Mouse (Mus musculus) adrenal gland, postnatal 10 days (tissue): ENCODE measurements around the gene Plaur. TPM values are rescaled to one million over a fixed set of nuclear protein-coding genes. Genes with fewer than 3 reads are reported as not detected.

Source experiments
- DNase-seq: peaks from one replicate; pipeline ENCODE4 v3.0.0; 2021; ENCODE audit warnings: mixed read lengths
- long read RNA-seq, 2 experiments: library from polyadenylated mRNA; stranded (forward); transcript quantifications; one replicate each; pipeline ENCODE4 v2.0.0; 2021
- total RNA-seq, 2 experiments: library from RNA; stranded (reverse); gene quantifications; 2 replicates each; pipeline ENCODE4 v1.2.3; 2021

Gene Plaur
- total RNA-seq, result 1 to 10 TPM; 6.7 to 9.4 TPM
- long read RNA-seq, experiment 1, transcript Plaur-201 (7 exons, 1,506 nt), result major isoform, 10 of 11 reads
- long read RNA-seq, experiment 1, partial matches to known transcripts, result 0 of 11 reads
- long read RNA-seq, experiment 1, other reads (novel, unspliced or antisense), result 1 of 11 reads
- long read RNA-seq, experiment 2, partial matches to known transcripts, result 2 of 6 reads
- long read RNA-seq, experiment 2, other reads (novel, unspliced or antisense), result 1 of 6 reads

DNA sequence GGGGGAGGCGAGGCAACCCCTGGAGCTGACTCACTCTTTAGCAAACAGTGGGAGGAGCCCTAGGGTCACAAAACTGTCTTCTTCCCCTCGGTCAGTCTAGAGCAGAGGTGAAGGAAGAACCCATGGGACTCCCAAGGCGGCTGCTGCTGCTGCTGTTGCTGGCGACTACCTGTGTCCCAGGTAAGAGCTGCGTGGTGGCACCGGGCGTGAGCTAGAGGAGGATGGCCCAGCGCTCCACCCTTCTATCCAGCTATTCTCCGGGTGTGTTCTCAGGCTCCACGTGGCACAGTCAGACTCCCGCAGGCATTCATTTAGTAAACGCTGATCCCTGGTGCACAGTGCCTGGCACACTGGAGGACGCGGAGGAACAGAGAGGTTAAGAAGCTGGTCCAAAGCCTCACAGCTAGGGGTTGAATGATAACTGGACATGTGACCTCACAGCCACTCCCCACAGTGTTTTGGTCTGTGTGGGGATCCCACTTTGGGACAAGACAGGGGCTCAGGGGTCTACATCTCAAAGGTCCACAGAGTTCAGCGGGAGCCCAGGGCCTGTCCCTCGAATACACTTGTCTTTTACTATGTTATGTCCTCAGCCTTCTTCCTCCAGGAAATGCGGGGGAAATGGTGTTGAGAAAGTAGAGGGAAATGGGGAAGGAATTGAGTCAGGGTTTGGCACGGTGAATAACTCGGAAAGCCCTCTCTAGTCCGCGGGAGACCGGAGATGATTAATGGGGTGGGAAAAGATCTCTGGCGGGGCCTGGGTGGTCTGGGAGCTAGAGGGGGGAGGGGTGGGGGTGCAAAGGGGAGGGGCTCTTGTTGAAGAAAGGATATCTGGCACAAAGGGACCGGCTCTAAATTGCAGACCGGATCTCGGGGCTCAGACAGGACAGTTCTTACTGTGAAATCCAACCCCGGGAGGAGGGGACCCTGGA, at the start of gene Plaur:
Gene Plaur, plus strand, starts transcription at position 97 of the 932 bp plus-strand sequence.
- peak; percentile 42 for DNase-seq

DNA sequence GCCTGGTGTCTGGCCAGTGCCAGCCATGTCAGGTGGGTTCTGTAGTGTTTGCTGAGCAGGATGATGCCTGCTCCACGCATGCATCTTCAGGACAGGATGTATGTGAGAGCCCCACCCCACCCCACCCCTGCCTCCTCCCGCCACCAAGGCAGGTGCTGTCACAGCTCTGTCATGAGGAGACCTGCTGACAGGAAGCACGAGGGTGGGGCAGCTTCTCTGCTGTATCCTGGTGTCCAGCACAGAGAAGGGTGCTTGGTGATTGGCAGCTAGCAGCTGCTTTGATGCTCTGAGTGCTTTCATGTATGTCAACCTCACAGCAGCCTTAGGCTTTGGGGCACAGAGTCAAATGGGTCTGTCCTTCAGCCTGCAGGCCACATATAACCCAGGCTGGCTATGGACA, 48.7 kb upstream of the Plaur start:
- DNase-seq, result no peak

DNA sequence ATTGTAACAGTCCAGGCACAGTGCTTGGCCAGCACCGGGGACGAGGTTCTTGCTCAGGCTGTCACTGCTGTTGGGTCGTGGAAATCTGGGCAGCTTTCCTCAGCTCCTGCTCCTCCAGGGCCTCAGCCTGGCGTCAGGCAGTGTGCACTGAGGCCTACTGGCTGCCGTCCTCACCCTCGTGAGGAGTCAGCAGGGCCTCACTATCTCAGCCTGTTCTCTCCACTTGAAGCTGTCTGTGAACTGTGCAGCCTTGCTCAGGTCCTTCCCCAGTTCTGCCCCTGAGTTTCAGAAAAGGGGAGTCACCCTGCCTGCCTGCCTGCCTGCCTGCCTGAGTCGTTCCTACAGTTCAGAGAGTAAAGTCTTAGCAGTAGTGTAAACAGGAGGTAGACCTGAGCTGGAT, 47.0 kb upstream of the Plaur start:
- DNase-seq, result no peak

DNA sequence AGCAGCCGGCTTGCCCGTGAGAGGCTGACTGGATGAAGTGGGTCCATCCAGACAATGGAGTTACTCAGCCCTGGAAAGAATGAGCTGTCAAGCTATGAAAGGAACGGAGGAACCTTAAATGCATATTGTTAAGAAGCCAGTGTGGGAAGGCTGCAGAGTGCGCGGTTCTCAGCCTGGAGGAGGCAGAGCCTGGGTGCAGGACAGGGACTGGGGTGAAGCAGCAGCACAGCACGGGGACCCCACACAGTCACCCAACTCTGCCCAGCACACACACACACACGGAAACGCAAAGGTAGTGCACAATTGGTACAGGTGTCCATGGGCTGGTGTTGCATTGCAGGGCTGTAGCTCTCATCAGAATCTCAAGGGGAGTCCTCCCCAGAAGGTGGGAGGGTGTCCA, 42.7 kb upstream of the Plaur start:
- DNase-seq, result no peak

DNA sequence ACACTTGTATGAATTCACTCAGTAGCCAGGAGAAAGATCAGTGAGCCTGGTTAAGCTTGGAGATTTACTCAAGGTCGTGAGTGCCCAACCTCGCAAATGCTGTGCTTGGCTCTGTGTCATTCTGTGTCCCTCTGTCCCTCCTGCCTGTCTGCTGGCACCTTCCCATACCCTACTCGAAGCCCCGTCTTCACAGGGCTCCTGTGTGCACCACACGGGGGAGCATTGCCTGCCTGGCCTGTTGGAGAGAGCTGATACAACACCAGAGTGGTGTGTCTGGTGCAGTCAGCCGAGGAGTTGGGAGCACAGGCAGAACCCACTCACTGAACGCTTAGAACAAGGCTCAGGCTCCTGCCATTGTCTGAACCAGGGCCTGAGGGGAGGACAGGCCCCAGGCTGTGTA, 40.6 kb upstream of the Plaur start:
- no peak for DNase-seq

DNA sequence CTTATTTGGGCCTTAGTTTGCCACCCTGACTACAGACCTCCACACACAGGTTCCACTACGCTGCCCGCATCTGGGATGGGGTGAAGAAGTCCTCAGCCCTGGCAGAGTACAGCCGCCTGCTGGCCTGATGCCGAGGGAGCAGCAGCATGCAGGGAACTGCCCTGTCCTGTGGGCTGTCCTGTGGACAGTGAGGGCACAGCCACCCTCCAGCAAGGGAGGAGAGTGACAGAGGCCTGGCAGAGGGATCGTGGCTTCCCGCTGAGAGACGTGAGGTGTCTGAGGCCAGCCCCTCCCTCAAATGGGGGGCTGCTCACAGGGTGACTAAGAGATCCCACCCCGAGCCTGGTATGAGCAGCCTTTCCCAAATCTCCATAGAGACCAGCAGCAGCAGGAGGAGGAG, 40.0 kb upstream of the Plaur start:
- no peak for DNase-seq

DNA sequence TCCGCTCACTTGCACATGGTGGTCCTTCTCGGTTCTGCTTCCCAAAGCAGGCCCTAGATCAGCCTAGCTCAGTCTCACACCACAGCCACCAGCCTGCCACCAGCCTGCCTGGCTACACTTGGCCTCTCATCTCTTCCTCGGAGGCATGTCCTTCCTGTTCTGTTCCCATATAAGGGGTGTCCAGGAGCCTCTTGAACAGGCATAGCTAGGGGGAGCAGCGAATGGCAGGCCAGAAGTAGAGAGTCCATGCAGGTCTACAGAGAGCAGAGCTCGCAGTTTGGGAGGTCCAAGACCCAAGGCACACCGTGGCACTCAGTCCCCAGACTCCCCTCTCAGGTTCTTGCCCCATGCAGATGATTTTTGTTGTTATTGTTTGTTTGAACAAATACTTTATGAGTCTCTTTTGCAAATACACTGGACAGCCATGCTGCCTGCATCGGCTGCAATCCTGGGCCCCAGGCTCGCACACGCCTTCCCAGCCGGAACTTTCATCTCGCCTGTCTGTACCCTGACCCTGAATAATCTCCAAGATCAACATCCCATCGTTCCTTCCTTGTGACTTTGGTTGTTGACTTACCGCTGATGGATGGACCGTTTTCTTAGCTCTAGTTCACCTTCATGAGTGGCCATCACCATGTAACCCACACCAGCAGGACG, 39.0 kb upstream of the Plaur start:
- DNase-seq, result no peak

DNA sequence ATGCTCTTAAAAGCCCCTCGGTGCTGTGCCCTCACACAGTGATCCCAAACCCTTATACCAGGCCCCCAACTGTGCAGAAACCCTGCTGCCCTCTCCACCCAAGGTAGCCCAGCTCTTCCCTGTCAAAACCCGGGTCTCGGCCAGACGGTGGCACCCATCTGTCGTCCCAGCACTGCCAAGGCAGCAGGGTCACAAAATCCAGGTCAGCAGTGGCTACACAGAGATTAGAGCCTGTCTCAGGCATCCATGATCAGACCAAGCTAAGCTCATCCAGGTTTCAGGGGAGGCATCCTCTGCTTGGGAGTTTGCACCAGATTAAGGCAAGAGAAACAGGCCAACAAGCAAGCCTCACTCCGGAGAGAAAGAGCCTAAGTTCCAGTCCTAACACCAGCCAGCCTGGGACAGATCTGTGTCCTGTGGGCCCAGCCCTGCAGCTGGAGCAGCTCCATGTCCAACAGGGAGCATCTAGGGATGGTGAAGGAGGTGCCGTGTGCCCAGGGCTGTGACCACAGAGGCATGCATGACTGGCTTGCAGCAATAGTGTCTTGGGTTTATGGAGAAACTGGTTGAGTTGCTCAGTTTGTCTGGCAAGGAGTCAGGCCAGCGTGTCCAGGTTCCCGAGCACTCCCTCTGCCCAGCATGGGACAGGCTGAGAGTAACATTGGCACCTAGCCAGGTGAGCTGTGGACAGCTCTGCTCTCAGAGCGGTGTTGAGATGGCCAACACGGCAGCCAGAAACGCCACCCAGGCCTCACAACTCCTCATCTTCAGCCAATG, 38.1 kb upstream of the Plaur start:
- peak; percentile 64 for DNase-seq

DNA sequence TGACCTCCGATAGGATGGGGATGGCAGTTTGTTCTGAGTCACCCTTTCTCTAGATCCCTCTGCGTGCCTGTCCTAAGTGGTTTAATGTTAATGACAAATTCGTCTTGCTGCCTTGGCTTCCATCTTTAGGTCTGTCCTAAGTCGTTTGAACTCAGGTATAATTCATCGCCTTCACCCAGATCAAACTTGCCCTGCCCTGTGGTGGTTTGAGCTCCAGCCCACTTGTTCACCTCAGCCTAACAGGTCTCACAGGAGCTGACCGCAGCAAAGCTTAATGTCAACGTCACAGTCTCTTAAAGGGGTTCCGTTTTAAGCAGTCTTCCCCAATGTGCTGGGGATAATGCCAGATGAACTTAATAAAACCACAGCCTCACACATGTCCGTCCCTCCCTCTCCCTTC, 36.4 kb upstream of the Plaur start:
- DNase-seq, result no peak

DNA sequence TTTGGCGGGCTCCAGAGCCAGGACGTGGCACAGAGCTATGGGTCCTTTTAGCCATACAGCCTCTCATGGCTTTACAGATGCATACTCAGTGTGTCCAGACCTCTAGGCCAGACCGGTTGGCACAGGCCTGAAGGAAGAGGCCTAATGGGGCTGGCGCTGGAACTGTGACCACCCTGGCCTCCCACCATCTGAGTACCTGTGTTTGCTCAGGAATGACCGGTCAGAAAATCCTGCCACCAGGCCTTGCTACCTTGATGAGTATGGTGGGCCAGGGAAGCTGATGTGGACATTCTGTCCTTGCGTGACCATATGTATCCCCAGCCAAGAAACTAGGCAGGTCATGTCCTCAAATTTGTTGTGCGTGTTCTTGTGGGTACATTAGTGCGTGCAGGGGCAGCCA, 35.1 kb upstream of the Plaur start:
- no peak for DNase-seq

DNA sequence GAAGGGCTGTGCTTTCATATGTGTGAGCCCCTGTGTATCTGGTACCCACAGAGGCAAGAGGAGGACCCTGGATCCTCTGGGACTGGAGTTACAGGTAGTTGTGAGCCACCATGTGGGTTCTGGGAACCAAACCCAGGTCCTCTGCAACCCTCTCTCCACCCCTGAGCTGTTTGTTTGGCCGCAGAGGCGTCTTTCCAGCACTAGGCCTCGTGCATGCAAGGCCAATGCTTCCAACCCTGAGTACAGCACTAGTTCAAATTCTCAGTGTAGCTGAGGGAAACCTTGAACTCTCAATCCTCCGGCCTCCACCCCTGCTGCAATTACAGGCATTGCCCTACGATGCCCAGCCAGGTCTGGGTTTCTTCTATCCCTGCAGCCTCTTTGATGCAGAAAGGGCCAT, 33.6 kb upstream of the Plaur start:
- DNase-seq, result no peak

DNA sequence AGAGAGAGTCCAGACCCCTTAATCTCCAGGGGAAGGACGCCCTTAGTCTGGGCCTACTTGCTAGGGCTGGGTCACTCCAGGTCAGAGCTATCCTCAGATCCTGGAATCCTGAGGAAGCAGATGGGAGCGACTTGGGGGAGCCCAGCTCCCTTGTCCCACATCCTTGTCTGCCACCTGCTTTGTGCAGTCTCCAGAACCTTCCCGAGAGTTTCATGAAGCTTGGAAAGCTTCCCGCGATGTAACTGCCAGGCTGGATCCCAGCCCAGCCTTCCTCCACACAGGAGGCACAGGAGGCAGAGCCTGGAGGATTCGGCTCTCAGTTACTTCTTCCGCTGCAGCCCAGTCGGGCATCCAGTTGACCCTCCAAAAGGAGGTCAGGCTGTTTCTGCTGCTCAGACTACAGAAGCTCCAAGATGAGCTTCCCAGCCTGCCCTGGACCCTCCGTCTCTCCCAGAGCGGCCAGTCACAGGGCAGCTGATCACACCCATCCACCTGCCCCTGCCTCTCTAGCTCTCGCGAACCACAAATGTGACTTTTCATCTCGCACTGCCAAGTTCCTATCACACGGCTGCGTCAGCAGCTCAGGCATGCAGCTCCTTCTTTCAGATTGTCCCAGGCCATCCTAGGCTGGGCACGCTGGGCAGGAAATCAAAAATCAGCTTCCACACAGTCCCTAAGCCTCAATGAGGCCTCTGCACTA, 32.7 kb upstream of the Plaur start:
- peak; percentile 34 for DNase-seq

DNA sequence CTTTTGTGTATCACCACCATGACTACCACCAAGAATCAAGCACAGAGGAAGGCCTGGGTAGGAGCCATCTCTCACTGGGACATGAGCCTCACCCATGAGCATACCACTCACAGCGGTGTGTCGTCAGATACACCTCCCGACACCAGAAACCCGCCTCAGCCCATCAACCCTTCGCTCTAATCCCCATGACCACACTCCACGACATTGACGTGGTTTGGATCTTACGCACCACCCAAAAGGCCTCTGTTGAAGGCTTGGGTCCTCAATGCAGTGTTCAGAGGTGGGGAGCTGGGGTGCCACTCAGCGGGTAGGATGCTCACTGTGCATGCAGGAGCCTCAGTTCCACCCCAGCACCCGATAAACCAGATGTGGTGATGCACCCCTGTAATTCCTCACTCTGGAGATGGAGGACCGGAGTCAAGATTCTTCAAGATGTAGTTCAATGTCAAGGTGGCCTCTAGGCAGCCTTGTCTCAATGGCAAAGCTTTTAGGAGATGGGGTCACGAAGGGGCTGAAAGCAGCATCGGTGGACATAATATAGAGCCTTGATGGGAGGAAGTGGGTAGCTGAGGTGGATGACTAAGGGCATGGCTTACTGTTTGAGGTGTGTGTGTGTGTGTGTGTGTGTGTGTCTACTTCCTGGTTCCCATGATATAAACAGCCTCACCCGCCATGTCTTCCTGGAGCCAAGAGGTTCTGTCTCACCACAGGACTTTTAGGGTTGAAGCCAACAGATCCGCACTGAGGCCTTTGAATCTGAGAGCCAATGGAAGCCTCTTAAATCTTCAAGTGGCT, 31.5 kb upstream of the Plaur start:
- no peak for DNase-seq

DNA sequence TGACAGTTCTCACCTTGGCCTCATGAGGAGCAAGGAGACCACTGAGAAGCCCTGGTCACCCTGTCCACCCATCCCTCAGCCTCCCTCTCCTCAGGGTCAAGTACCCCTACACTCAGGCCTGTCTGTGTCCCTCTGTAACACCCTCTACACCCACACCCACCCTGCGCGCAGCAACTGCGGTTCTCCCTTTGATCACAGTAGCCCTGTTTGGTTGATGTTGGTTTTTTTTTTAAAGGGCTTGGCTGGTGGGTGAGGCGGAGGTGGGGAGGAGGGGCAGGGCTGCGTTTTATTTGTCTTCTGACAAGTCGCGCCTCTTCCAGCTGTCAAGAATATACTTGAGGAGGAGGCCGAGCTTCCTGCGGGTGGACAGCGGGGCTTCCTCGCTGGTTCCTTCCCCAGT, 30.6 kb upstream of the Plaur start:
- DNase-seq, result no peak

DNA sequence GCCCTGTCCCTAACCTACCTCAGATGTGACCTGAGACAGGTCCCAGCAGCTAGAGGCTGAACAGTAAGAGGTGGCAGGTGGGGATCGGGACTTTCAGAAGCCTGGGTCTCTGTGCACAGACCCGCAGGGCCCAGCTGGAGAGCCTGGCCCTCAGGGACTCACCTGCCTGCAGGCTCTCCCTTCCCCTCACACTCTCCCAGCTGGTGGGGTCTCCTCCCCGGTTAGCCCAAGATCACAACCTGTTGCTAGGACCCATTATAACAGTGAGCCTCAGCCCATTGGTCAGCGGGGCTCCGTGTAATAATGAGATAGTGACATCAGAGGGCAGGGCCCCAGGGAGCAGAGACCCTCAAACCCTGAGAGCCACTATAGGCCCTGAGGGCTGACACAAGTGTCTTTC, 27.0 kb upstream of the Plaur start:
- DNase-seq, result no peak

DNA sequence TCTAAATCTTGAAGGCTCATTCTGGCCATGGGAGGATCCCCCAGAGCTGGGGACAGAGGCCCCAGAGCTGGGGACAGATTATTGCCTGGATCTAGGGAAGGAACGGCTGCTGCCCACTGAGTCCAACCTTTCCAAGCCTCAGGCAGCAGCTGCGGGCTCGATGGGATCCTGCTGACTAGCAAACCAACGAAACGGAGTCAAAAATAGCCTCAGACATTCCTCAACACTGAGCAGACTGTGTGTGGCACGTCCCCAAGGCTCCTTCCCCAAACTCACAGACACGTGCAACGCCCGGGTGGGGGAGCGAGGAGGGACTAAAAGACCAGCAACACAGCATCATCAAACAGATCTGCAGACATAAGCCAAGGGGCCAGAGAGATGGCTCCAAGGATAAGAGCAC, 24.3 kb upstream of the Plaur start:
- no peak for DNase-seq

DNA sequence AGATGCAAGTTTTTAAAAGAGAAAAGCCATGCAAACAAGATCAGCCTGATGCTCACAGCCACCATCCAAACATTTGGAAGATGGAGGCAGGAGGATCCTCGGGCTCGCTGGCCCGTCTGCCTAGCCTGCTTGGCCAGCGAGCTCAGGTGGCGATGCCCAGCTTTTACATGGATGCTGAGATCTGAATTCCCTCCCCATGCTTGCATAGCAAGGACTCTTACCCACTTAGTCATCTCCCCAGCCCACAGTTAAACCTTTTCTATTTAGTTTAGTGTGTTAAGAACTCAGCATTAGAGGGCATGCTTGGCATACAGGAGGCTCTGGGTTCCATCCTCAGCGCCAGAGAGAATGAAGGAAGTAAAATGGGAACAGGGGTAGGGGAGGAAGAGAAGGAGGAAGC, 23.1 kb upstream of the Plaur start:
- DNase-seq, result no peak

DNA sequence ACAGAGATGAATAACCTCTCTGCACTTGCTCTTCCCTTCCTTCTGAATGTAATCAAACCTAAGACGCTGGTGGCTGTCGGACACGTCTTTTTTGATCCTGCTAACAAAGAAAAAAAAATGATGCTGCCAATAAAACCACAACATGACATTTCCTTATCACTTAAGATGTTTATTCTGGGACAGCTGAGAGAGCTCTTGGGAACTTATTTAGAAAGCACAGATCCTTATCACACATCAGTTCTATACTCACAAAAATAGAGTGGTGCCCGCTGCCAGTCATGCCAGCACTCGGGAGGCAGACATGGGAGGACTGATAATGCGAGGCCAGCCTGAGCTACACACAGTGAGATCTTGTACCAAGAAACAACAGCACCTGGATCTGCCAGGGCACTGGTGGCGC, 22.4 kb upstream of the Plaur start:
- DNase-seq, result no peak

DNA sequence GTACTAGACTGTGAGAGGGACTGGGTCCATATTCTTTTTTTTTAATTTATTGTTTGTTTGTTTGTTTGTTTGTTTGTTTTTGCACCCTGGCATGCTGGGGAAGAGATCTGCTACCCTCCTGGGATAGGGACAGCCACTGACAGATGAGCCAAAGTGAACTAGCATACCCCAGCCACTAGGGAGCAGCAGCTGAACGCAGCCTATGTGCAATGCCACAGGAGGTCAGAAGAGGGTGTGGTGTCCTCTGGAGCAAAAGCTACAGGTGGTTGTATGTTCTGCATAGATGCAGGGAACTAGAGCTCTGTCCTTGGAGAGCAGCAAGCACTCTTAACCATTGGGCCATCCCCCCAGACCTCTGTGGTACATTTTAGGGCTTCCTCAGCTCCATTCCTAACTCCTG, 20.5 kb upstream of the Plaur start:
- peak; percentile 80 for DNase-seq

DNA sequence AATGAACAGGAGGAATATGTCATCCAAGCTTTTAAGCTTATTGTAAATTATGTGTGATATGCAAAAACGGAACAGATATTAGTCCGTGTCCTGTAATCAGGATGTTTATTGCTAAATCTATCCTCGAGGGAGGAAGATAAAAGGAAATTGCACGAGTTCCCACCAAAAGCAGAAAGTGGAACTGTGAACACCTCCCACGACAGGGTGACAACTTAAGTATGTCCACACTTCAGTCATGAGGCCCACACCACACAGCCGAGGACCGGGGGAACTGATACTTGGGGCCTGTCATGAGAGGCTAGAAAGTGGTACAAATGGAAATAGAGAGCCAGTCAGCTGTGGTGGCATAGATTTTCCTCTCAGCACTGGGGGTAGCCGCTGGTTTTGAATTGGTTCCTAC, 20.0 kb upstream of the Plaur start:
- DNase-seq, result no peak
